8 mouse cellular contexts compared by ENCODE assay signal in genomic region chr16:17234499-17234895, GRCm38 (mm10). TPM values are rescaled to one million over a fixed set of nuclear protein-coding genes. Genes with fewer than 3 reads are reported as not detected.
A peak's percentile ranks its signal among the peaks of the same experiment; 100 is the strongest.
DNase-seq lines count a peak whose midpoint lies in the region; ATAC-seq and TF ChIP-seq lines count a peak whose summit lies in the region.

No protein-coding gene starts in this region.

- peaks cover 32 to 54% of the 10 kb centered on the region in 2 experiments for H3K4me1 ChIP-seq in MEL (ENCODE audit: control insufficient read depth in 1 of 2, insufficient read depth in 2 of 2, low read length in 2 of 2)
- H3K4me1 ChIP-seq in embryonic facial prominence, embryonic 12.5 days, result peaks cover 27% of the 10 kb centered on the region
- H3K4me1 ChIP-seq in hindbrain, embryonic 13.5 days (replicated peaks), result peaks cover 55% of the 10 kb centered on the region
- H3K4me1 ChIP-seq in liver, adult 2 months (ENCODE audit: control insufficient read depth, insufficient read depth, low read length), result peaks cover 15% of the 10 kb centered on the region
- H3K4me1 ChIP-seq in olfactory bulb, adult 2 months (ENCODE audit: control insufficient read depth, insufficient read depth, low read length), result peaks cover 14% of the 10 kb centered on the region; the same call in 1 of the 2 replicates

- no peak for TF ChIP-seq CTCF in MEL (IDR thresholded peaks at IDR 0.05 in 2 of 3, conservative IDR thresholded peaks at IDR 0.05 in 1 of 3; ENCODE audit: control insufficient read depth in 1 of 3, insufficient read depth in 1 of 3, low read depth in 2 of 3, low read length in 3 of 3, poor library complexity in 1 of 3, severe bottlenecking in 1 of 3)
- TF ChIP-seq CTCF in liver, adult 2 months (IDR thresholded peaks at IDR 0.05; ENCODE audit: low read depth, low read length), result no peak
- TF ChIP-seq CTCF in olfactory bulb, adult 2 months (IDR thresholded peaks at IDR 0.05; ENCODE audit: insufficient read depth, low read depth, low read length), result no peak

- H3K4me3 ChIP-seq in MEL (ENCODE audit: control insufficient read depth in 1 of 2, insufficient read depth in 1 of 2, low read depth in 2 of 2, low read length in 2 of 2), result peak overlapping the region; percentile 88 to 97
- peak overlapping the region; percentile 88 for H3K4me3 ChIP-seq in embryonic facial prominence, embryonic 12.5 days
- peak overlapping the region; percentile 84 for H3K4me3 ChIP-seq in hindbrain, embryonic 13.5 days
- 0 out of 2 replicates have a peak overlapping the region, but pooled peaks have one; percentile 88 for H3K4me3 ChIP-seq in liver, adult 2 months (ENCODE audit: insufficient read depth, low read depth, low read length)
- H3K4me3 ChIP-seq in olfactory bulb, adult 2 months (ENCODE audit: insufficient read depth, low read depth, low read length), result peak overlapping the region; percentile 82

- peak overlapping the region; percentile 94 for H3K4me2 ChIP-seq in embryonic facial prominence, embryonic 12.5 days (replicated peaks)
- H3K4me2 ChIP-seq in hindbrain, embryonic 13.5 days, result peak overlapping the region; percentile 87

- 2% methylated on average over 12 of the region's 12 CpGs for WGBS in embryonic facial prominence, embryonic 12.5 days
- 2% methylated on average over 12 of the region's 12 CpGs for WGBS in hindbrain, embryonic 13.5 days
- WGBS in liver, adult 2 months, result 5% methylated on average over 12 of the region's 12 CpGs
- WGBS in olfactory bulb, adult 2 months, result 6% methylated on average over 12 of the region's 12 CpGs

- TF ChIP-seq RAD21 in MEL (IDR thresholded peaks at IDR 0.05; ENCODE audit: low read depth, low read length), result no peak

- H3K27me3 ChIP-seq in MEL (ENCODE audit: control insufficient read depth in 1 of 2, insufficient read depth in 2 of 2, low read length in 2 of 2), result no peaks in the 10 kb centered on the region
- H3K27me3 ChIP-seq in embryonic facial prominence, embryonic 12.5 days, result no peaks in the 10 kb centered on the region
- no peaks in the 10 kb centered on the region for H3K27me3 ChIP-seq in hindbrain, embryonic 13.5 days
- H3K27me3 ChIP-seq in liver, adult 2 months (ENCODE audit: control insufficient read depth, insufficient read depth, low read length), result no peaks in the 10 kb centered on the region

- H3K36me3 ChIP-seq in MEL (ENCODE audit: control insufficient read depth in 1 of 2, insufficient read depth in 2 of 2, low read length in 2 of 2), result peaks cover 0 to 41% of the 10 kb centered on the region in 2 experiments; a peak in 2 of 4 replicates
- no peaks in the 10 kb centered on the region for H3K36me3 ChIP-seq in embryonic facial prominence, embryonic 12.5 days
- no peaks in the 10 kb centered on the region for H3K36me3 ChIP-seq in hindbrain, embryonic 13.5 days
- H3K36me3 ChIP-seq in liver, adult 2 months (ENCODE audit: control insufficient read depth, insufficient read depth, low read length), result no peaks in the 10 kb centered on the region

- H3K79me2 ChIP-seq in MEL (ENCODE audit: control insufficient read depth, insufficient read depth, low read length, poor library complexity), result peaks cover 33% of the 10 kb centered on the region
- H3K79me2 ChIP-seq in liver, adult 2 months (ENCODE audit: control insufficient read depth, insufficient read depth, low read length), result peaks cover 16% of the 10 kb centered on the region

- TF ChIP-seq EP300 in MEL (IDR thresholded peaks at IDR 0.05; ENCODE audit: low read depth in 1 of 2, low read length in 2 of 2), result 0 out of 4 replicates have a peak, but pooled peaks of 1 of the 2 experiments have one; percentile 27

- no peaks in the 10 kb centered on the region for H3K9me3 ChIP-seq in MEL (replicated peaks; ENCODE audit: insufficient read depth, low read length)
- peaks cover 4% of the 10 kb centered on the region; the same call in 1 of the 2 replicates for H3K9me3 ChIP-seq in embryonic facial prominence, embryonic 12.5 days
- H3K9me3 ChIP-seq in hindbrain, embryonic 13.5 days, result no peaks in the 10 kb centered on the region

- DNase-seq in adrenal gland, postnatal 10 days, result peak; percentile 35
- no peak for DNase-seq in adrenal gland, postnatal 4 days (ENCODE audit: low spot score in 2 of 2)
- DNase-seq in MEL (ENCODE audit: low read depth, low spot score), result peak; percentile 51
- peak; percentile 22 for DNase-seq in liver, adult 2 months (ENCODE audit: extremely low read depth, low read depth, low spot score)

- ATAC-seq in embryonic facial prominence, embryonic 12.5 days (ENCODE audit: insufficient number of reproducible peaks, insufficient read depth, low FRiP score, low TSS enrichment), result no peak
- no peak for ATAC-seq in hindbrain, embryonic 13.5 days (ENCODE audit: low FRiP score)
- no peak for ATAC-seq in erythroid progenitor cell, adult 5-6 weeks (replicated peaks; ENCODE audit: low FRiP score, poor library complexity, severe bottlenecking)

- peak overlapping the region; percentile 95 for H3K9ac ChIP-seq in MEL (ENCODE audit: control insufficient read depth, low read depth, low read length, poor library complexity, severe bottlenecking)
- H3K9ac ChIP-seq in embryonic facial prominence, embryonic 12.5 days, result peak overlapping the region; percentile 75
- peak overlapping the region; percentile 95 for H3K9ac ChIP-seq in hindbrain, embryonic 13.5 days
- no peak overlapping the region for H3K9ac ChIP-seq in liver, adult 2 months (ENCODE audit: low read depth, low read length)

- no peak for TF ChIP-seq POLR2A in MEL (IDR thresholded peaks at IDR 0.05; ENCODE audit: control insufficient read depth in 1 of 2, insufficient read depth in 1 of 2, low read depth in 1 of 2, low read length in 2 of 2, poor library complexity in 1 of 2)
- no peak for TF ChIP-seq POLR2A in liver, adult 2 months (IDR thresholded peaks at IDR 0.05; ENCODE audit: extremely low read depth, insufficient read depth, low read length)
- TF ChIP-seq POLR2A in olfactory bulb, adult 2 months (IDR thresholded peaks at IDR 0.05; ENCODE audit: insufficient read depth, low read depth, low read length), result no peak

- H3K27ac ChIP-seq in MEL (ENCODE audit: control insufficient read depth, low read depth, low read length), result peak overlapping the region; percentile 61; the same call in 1 of the 2 replicates
- H3K27ac ChIP-seq in embryonic facial prominence, embryonic 12.5 days, result peak overlapping the region; percentile 92
- H3K27ac ChIP-seq in hindbrain, embryonic 13.5 days, result peak overlapping the region; percentile 97
- no peak overlapping the region for H3K27ac ChIP-seq in liver, adult 2 months (replicated peaks; ENCODE audit: insufficient read depth, low read depth, low read length)
- H3K27ac ChIP-seq in olfactory bulb, adult 2 months (ENCODE audit: insufficient read depth, low read depth, low read length), result no peak overlapping the region

RNA-seq across cellular contexts. Expression of gene Hic2, which starts 1.1 kb away (rescaled TPM):
- total RNA-seq in adrenal gland, postnatal 10 days (2021), result 1 to 10 TPM; 3.2 to 3.3 TPM
- 1 to 10 TPM; 5.6 TPM for total RNA-seq in adrenal gland, postnatal 4 days (2021)
- total RNA-seq in MEL (2012; rRNA removed), result 5.8 and 5.9 TPM in 2 replicates
- polyA plus RNA-seq in MEL (2012; ENCODE audit: insufficient read depth in 1 of 2, insufficient read length in 2 of 2, low read depth in 1 of 2, low replicate concordance in 2 of 2, missing spikeins in 1 of 2), result 1 to 10 TPM in 1 of 2 experiments, not detected in 1; 9.5 TPM
- 10.6 and 12.7 TPM in 2 replicates for polyA plus RNA-seq in embryonic facial prominence, embryonic 12.5 days (2016; fragmentation: Nextera tagmentation; extraction: Ambion mirVana)
- polyA plus RNA-seq in hindbrain, embryonic 13.5 days (2015; fragmentation: Nextera tagmentation; extraction: Ambion mirVana), result 9.0 and 9.4 TPM in 2 replicates
- 0.83 and 1.2 TPM in 2 replicates for total RNA-seq in liver, adult 2 months (2014; rRNA removed)
- 0.87 and 1.1 TPM in 2 replicates for polyA plus RNA-seq in liver, adult 2 months (2012; rRNA removed)
- polyA plus RNA-seq in olfactory bulb, adult 2 months (2012; ENCODE audit: insufficient read depth, insufficient read length, low replicate concordance, missing spikeins), result not detected in 2 replicates
- under 0.01 TPM in 1 of 2 replicates, not detected in the other for total RNA-seq in erythroid progenitor cell, adult 5-6 weeks (2015; ENCODE audit: low replicate concordance)
- 0.13 and 0.23 TPM in 2 replicates for total RNA-seq in erythroid progenitor cell, adult 5-6 weeks (2017; ENCODE audit: low replicate concordance)

RNA-seq across cellular contexts. Expression of gene Rimbp3, which starts 26.1 kb away (rescaled TPM):
- total RNA-seq in adrenal gland, postnatal 10 days (2021), result under 1 TPM in 1 of 2 experiments, not detected in 1; 0.06 TPM
- total RNA-seq in adrenal gland, postnatal 4 days (2021), result under 1 TPM in 1 of 2 experiments, not detected in 1; 0.22 TPM
- 0.36 and 0.62 TPM in 2 replicates for total RNA-seq in MEL (2012; rRNA removed)
- polyA plus RNA-seq in MEL (2012; ENCODE audit: insufficient read depth in 1 of 2, insufficient read length in 2 of 2, low read depth in 1 of 2, low replicate concordance in 2 of 2, missing spikeins in 1 of 2), result under 1 TPM in 1 of 2 experiments, not detected in 1; 0.35 TPM
- 0.46 and 0.52 TPM in 2 replicates for polyA plus RNA-seq in embryonic facial prominence, embryonic 12.5 days (2016; fragmentation: Nextera tagmentation; extraction: Ambion mirVana)
- polyA plus RNA-seq in hindbrain, embryonic 13.5 days (2015; fragmentation: Nextera tagmentation; extraction: Ambion mirVana), result 1.8 and 1.9 TPM in 2 replicates
- total RNA-seq in liver, adult 2 months (2014; rRNA removed), result not detected in 2 replicates
- polyA plus RNA-seq in liver, adult 2 months (2012; rRNA removed), result not detected in 2 replicates
- polyA plus RNA-seq in olfactory bulb, adult 2 months (2012; ENCODE audit: insufficient read depth, insufficient read length, low replicate concordance, missing spikeins), result not detected in 2 replicates
- not detected in 2 replicates for total RNA-seq in erythroid progenitor cell, adult 5-6 weeks (2015; ENCODE audit: low replicate concordance)
- total RNA-seq in erythroid progenitor cell, adult 5-6 weeks (2017; ENCODE audit: low replicate concordance), result 0.38 TPM in 1 of 2 replicates, not detected in the other

RNA-seq across cellular contexts. Expression of gene Ube2l3, which starts 32.0 kb away (rescaled TPM):
- total RNA-seq in adrenal gland, postnatal 10 days (2021), result 100 to 1,000 TPM; 163 to 176 TPM
- total RNA-seq in adrenal gland, postnatal 4 days (2021), result 100 to 1,000 TPM; 200 to 206 TPM
- 137 and 166 TPM in 2 replicates for total RNA-seq in MEL (2012; rRNA removed)
- polyA plus RNA-seq in MEL (2012; ENCODE audit: insufficient read depth in 1 of 2, insufficient read length in 2 of 2, low read depth in 1 of 2, low replicate concordance in 2 of 2, missing spikeins in 1 of 2), result 1,000 to 10,000 TPM in 1 of 2 experiments, 100 to 1,000 TPM in 1; 297 to 2,006 TPM
- 339 and 358 TPM in 2 replicates for polyA plus RNA-seq in embryonic facial prominence, embryonic 12.5 days (2016; fragmentation: Nextera tagmentation; extraction: Ambion mirVana)
- 313 and 319 TPM in 2 replicates for polyA plus RNA-seq in hindbrain, embryonic 13.5 days (2015; fragmentation: Nextera tagmentation; extraction: Ambion mirVana)
- 33.8 and 34.7 TPM in 2 replicates for total RNA-seq in liver, adult 2 months (2014; rRNA removed)
- 45.7 and 54.0 TPM in 2 replicates for polyA plus RNA-seq in liver, adult 2 months (2012; rRNA removed)
- polyA plus RNA-seq in olfactory bulb, adult 2 months (2012; ENCODE audit: insufficient read depth, insufficient read length, low replicate concordance, missing spikeins), result not detected in 2 replicates
- total RNA-seq in erythroid progenitor cell, adult 5-6 weeks (2015; ENCODE audit: low replicate concordance), result 110 and 161 TPM in 2 replicates
- total RNA-seq in erythroid progenitor cell, adult 5-6 weeks (2017; ENCODE audit: low replicate concordance), result 31.6 and 40.6 TPM in 2 replicates

RNA-seq across cellular contexts. Expression of gene Tmem191c, which starts 41.4 kb away (rescaled TPM):
- 10 to 100 TPM in 1 of 2 experiments, 1 to 10 TPM in 1; 6.2 to 11.9 TPM for total RNA-seq in adrenal gland, postnatal 10 days (2021)
- 10 to 100 TPM; 22.9 to 26.7 TPM for total RNA-seq in adrenal gland, postnatal 4 days (2021)
- 2.6 and 3.3 TPM in 2 replicates for total RNA-seq in MEL (2012; rRNA removed)
- polyA plus RNA-seq in MEL (2012; ENCODE audit: insufficient read depth in 1 of 2, insufficient read length in 2 of 2, low read depth in 1 of 2, low replicate concordance in 2 of 2, missing spikeins in 1 of 2), result 1 to 10 TPM in 1 of 2 experiments, not detected in 1; 7.5 TPM
- 15.0 TPM in 2 replicates for polyA plus RNA-seq in embryonic facial prominence, embryonic 12.5 days (2016; fragmentation: Nextera tagmentation; extraction: Ambion mirVana)
- 32.6 and 33.3 TPM in 2 replicates for polyA plus RNA-seq in hindbrain, embryonic 13.5 days (2015; fragmentation: Nextera tagmentation; extraction: Ambion mirVana)
- 0.37 and 0.87 TPM in 2 replicates for total RNA-seq in liver, adult 2 months (2014; rRNA removed)
- polyA plus RNA-seq in liver, adult 2 months (2012; rRNA removed), result 0.97 and 1.4 TPM in 2 replicates
- not detected in 2 replicates for polyA plus RNA-seq in olfactory bulb, adult 2 months (2012; ENCODE audit: insufficient read depth, insufficient read length, low replicate concordance, missing spikeins)
- 4.6 TPM in 1 of 2 replicates, not detected in the other for total RNA-seq in erythroid progenitor cell, adult 5-6 weeks (2015; ENCODE audit: low replicate concordance)
- not detected in 2 replicates for total RNA-seq in erythroid progenitor cell, adult 5-6 weeks (2017; ENCODE audit: low replicate concordance)

Comparison
In these comparisons a context has a peak if more than half of its experiments do, and no peak if none do; other contexts are left out.
1. DNase-seq: peak in adrenal gland, postnatal 10 days (single experiment), MEL (single experiment) and liver, adult 2 months (single experiment); none in adrenal gland, postnatal 4 days (0 of 2).
2. H3K27ac ChIP-seq: peak in MEL (single experiment), embryonic facial prominence, embryonic 12.5 days (single experiment) and hindbrain, embryonic 13.5 days (single experiment); none in liver, adult 2 months (single experiment) and olfactory bulb, adult 2 months (single experiment).
3. Peak in every context shown above with its lines, with median percentiles within 50 percentile points of each other: H3K4me3 ChIP-seq.